11 mouse cellular contexts compared by ENCODE assay signal in genomic region chr7:100868551-100868950, GRCm38 (mm10). TPM values are rescaled to one million over a fixed set of nuclear protein-coding genes. Genes with fewer than 3 reads are reported as not detected.
DNase-seq lines count a peak whose midpoint lies in the region; ATAC-seq and TF ChIP-seq lines count a peak whose summit lies in the region.
"Had no signal": no experiment of that assay in that cellular context is flagged by ENCODE, and none has a peak within 500 bp of the region (broad histone marks: within the 10 kb centered on the region; RNA-seq: fewer than 3 reads in every experiment).

No protein-coding gene starts in this region.

- no peak overlapping the region for H3K4me2 ChIP-seq in kidney, embryonic 15.5 days
- H3K4me2 ChIP-seq in myocyte (ENCODE audit: low read depth) = no peak overlapping the region
- H3K4me2 ChIP-seq in midbrain, embryonic 11.5 days = no peak overlapping the region
- no peak overlapping the region for H3K4me2 ChIP-seq in hindbrain, embryonic 16.5 days (ENCODE audit: low read length)
- H3K4me2 ChIP-seq: limb, embryonic 12.5 days; midbrain, embryonic 15.5 days had no signal

- no peak overlapping the region for H3K4me3 ChIP-seq in kidney, embryonic 15.5 days (replicated peaks)
- H3K4me3 ChIP-seq in myocyte = no peak overlapping the region
- no peak overlapping the region for H3K4me3 ChIP-seq in midbrain, embryonic 11.5 days (ENCODE audit: low read depth, low read length)
- no peak overlapping the region for H3K4me3 ChIP-seq in hindbrain, embryonic 16.5 days (ENCODE audit: low read length)
- H3K4me3 ChIP-seq: limb, embryonic 12.5 days; midbrain, embryonic 15.5 days had no signal

- H3K9ac ChIP-seq in kidney, embryonic 15.5 days = no peak overlapping the region
- H3K9ac ChIP-seq in midbrain, embryonic 11.5 days (ENCODE audit: low read length) = no peak overlapping the region
- no peak overlapping the region for H3K9ac ChIP-seq in hindbrain, embryonic 16.5 days (ENCODE audit: low read depth, low read length)
- H3K9ac ChIP-seq: limb, embryonic 12.5 days; midbrain, embryonic 15.5 days had no signal

- no peak for DNase-seq in kidney, postnatal 25 days
- DNase-seq in Muller cell, postnatal 12 days (ENCODE audit: inconsistent ontology term) = peak; percentile 26
- no peak for DNase-seq in midbrain, embryonic 11.5 days (ENCODE audit: low spot score, missing footprints)
- no peak for DNase-seq in MN1 (ENCODE audit: low spot score)
- DNase-seq: gastrocnemius, postnatal 14 days had no signal

- no peak for TF ChIP-seq POLR2A in myocyte (IDR thresholded peaks at IDR 0.05; ENCODE audit: insufficient read length, low read depth)

- WGBS in kidney, embryonic 15.5 days = 72% methylated on average over 4 of the region's 4 CpGs
- WGBS in midbrain, embryonic 11.5 days = 75% methylated on average over 4 of the region's 4 CpGs
- 71% methylated on average over 4 of the region's 4 CpGs for WGBS in hindbrain, embryonic 16.5 days

- H3K9me3 ChIP-seq in kidney, embryonic 15.5 days (replicated peaks) = no peaks in the 10 kb centered on the region
- no peaks in the 10 kb centered on the region for H3K9me3 ChIP-seq in midbrain, embryonic 11.5 days (ENCODE audit: control insufficient read depth, low read length)
- no peaks in the 10 kb centered on the region for H3K9me3 ChIP-seq in hindbrain, embryonic 16.5 days (ENCODE audit: control insufficient read depth, low read length)
- H3K9me3 ChIP-seq: limb, embryonic 12.5 days; midbrain, embryonic 15.5 days had no signal

- no peak overlapping the region for H3ac ChIP-seq in myocyte (ENCODE audit: control insufficient read depth, insufficient read length)

- no peak for ATAC-seq in kidney, embryonic 15.5 days (replicated peaks; ENCODE audit: low FRiP score)
- ATAC-seq in granulocyte monocyte progenitor cell, adult 5-6 weeks (replicated peaks; ENCODE audit: poor library complexity, severe bottlenecking) = peak; percentile 69
- ATAC-seq in midbrain, embryonic 11.5 days (ENCODE audit: low FRiP score) = no peak
- no peak for ATAC-seq in hindbrain, embryonic 16.5 days
- ATAC-seq: midbrain, embryonic 15.5 days had no signal

- H3K27ac ChIP-seq in kidney, embryonic 15.5 days = peak overlapping the region; percentile 7; the same call in 1 of the 2 replicates
- H3K27ac ChIP-seq in midbrain, embryonic 11.5 days (ENCODE audit: low read depth, low read length) = no peak overlapping the region
- no peak overlapping the region for H3K27ac ChIP-seq in hindbrain, embryonic 16.5 days (ENCODE audit: low read depth, low read length)
- H3K27ac ChIP-seq: midbrain, embryonic 15.5 days had no signal

- no peaks in the 10 kb centered on the region for H3K27me3 ChIP-seq in kidney, embryonic 15.5 days
- no peaks in the 10 kb centered on the region for H3K27me3 ChIP-seq in myocyte (ENCODE audit: control insufficient read depth, insufficient read depth, insufficient read length)
- no peaks in the 10 kb centered on the region for H3K27me3 ChIP-seq in midbrain, embryonic 11.5 days (ENCODE audit: control insufficient read depth, insufficient read depth, low read length)
- no peaks in the 10 kb centered on the region for H3K27me3 ChIP-seq in hindbrain, embryonic 16.5 days (replicated peaks; ENCODE audit: control insufficient read depth, insufficient read depth, low read length)
- H3K27me3 ChIP-seq: limb, embryonic 12.5 days; midbrain, embryonic 15.5 days had no signal

- H3K36me3 ChIP-seq in kidney, embryonic 15.5 days = peaks cover 29% of the 10 kb centered on the region
- peaks cover 5% of the 10 kb centered on the region for H3K36me3 ChIP-seq in myocyte (ENCODE audit: control insufficient read depth, insufficient read depth)
- peaks cover 7% of the 10 kb centered on the region; the same call in 1 of the 2 replicates for H3K36me3 ChIP-seq in midbrain, embryonic 11.5 days (ENCODE audit: control insufficient read depth, insufficient read depth, low read length)
- H3K36me3 ChIP-seq in hindbrain, embryonic 16.5 days (ENCODE audit: control insufficient read depth, insufficient read depth, low read length) = 0 out of 2 replicates have a peak, but pooled peaks cover 7% of the 10 kb centered on the region

- no peaks in the 10 kb centered on the region for H3K79me2 ChIP-seq in myocyte (ENCODE audit: control insufficient read depth, insufficient read depth)

- H3K4me1 ChIP-seq in kidney, embryonic 15.5 days = peaks cover 7% of the 10 kb centered on the region; the same call in 1 of the 2 replicates
- no peaks in the 10 kb centered on the region for H3K4me1 ChIP-seq in midbrain, embryonic 11.5 days (ENCODE audit: control insufficient read depth, insufficient read depth, low read length)
- no peaks in the 10 kb centered on the region for H3K4me1 ChIP-seq in hindbrain, embryonic 16.5 days (ENCODE audit: control insufficient read depth, insufficient read depth, low read depth, low read length)
- H3K4me1 ChIP-seq: limb, embryonic 12.5 days; midbrain, embryonic 15.5 days had no signal

TF ChIP-seq in myocyte, 11 proteins besides CTCF, POLR2A, EP300 and RAD21:
- no peak for TF ChIP-seq E2F4 (IDR thresholded peaks at IDR 0.05; ENCODE audit: insufficient read depth)
- peak; percentile 26 for TF ChIP-seq POLR2AphosphoS2 (IDR thresholded peaks at IDR 0.05; ENCODE audit: insufficient read length, low read depth)
- no peak for TF ChIP-seq MYOG (IDR thresholded peaks at IDR 0.05; ENCODE audit: control insufficient read depth in 1 of 3, insufficient read depth in 1 of 3, insufficient read length in 2 of 3, low read depth in 2 of 3)
- no peak for TF ChIP-seq SRF (IDR thresholded peaks at IDR 0.05; ENCODE audit: control insufficient read depth, insufficient read length, low read depth)

RNA-seq across cellular contexts. Expression of gene Relt, which starts 5.3 kb away (rescaled TPM):
- polyA plus RNA-seq in kidney, embryonic 15.5 days (2015; fragmentation: Nextera tagmentation; extraction: Ambion mirVana) = 3.8 and 4.9 TPM in 2 replicates
- total RNA-seq in granulocyte monocyte progenitor cell, adult 5-6 weeks (2014; fragmentation: Nextera tagmentation) = 12.5 and 13.4 TPM in 2 replicates
- total RNA-seq in granulocyte monocyte progenitor cell, adult 5-6 weeks (2017) = 9.8 and 12.1 TPM in 2 replicates
- 6.5 TPM for polyA plus RNA-seq in myocyte (2012; fragmentation: generic; extraction: Trizol)
- 1.7 and 2.2 TPM in 2 replicates for polyA plus RNA-seq in midbrain, embryonic 11.5 days (2014; fragmentation: Nextera tagmentation; extraction: Ambion mirVana)
- 5.1 and 5.3 TPM in 2 replicates for polyA plus RNA-seq in hindbrain, embryonic 16.5 days (2015; fragmentation: Nextera tagmentation; extraction: Ambion mirVana)
